Mouse (Mus musculus) layer of hippocampus, adult 8-10 months (tissue): ENCODE data around the gene P4ha3. TPM values are rescaled to one million over a fixed set of nuclear protein-coding genes. Genes with fewer than 3 reads are reported as not detected.
"Not testable (repeated sequence)": the region's sequence is repeated elsewhere in the genome, so short reads cannot be mapped to it uniquely, and the experiment has no call there.

ENCODE experiments used
- DNase-seq, 2 experiments: peaks; one replicate each; pipeline ENCODE4 v3.0.0; 2022; ENCODE audit warnings: low spot score in 2 of 2
- total RNA-seq, 4 experiments: library from RNA; stranded (reverse); gene quantifications; 2 replicates each; pipeline ENCODE4 v1.2.4; 2022

P4ha3 gene
- 10 to 100 TPM in 2 of 4 experiments, 1 to 10 TPM in 2; 4.7 to 16.0 (median 9.0) TPM for total RNA-seq

- no peak for DNase-seq
Observed at GRCm38 (mm10) chr7:100285383-100285782, at the start of gene P4ha3. P4ha3 (plus strand) TSS chr7:100285520.

- DNase-seq: no peak
Observed at GRCm38 (mm10) chr7:100238271-100238670, 47.0 kb upstream of the P4ha3 start.

- peak in 1 of 2 experiments; percentile 36 for DNase-seq
Observed at GRCm38 (mm10) chr7:100240601-100241000, 44.7 kb upstream of the P4ha3 start.

GRCm38 (mm10) chr7:100243007-100243406 lies 42.3 kb upstream of the P4ha3 start:
- no peak for DNase-seq

GRCm38 (mm10) chr7:100244225-100244624 lies 41.1 kb upstream of the P4ha3 start:
- DNase-seq: no peak

- no peak for DNase-seq
Observed at GRCm38 (mm10) chr7:100245176-100245575, 40.1 kb upstream of the P4ha3 start.

- no peak for DNase-seq
Observed at GRCm38 (mm10) chr7:100250667-100251066, 34.7 kb upstream of the P4ha3 start.

- no peak for DNase-seq
Observed at GRCm38 (mm10) chr7:100262350-100262749, 23.0 kb upstream of the P4ha3 start.

GRCm38 (mm10) chr7:100264934-100265333 lies 20.4 kb upstream of the P4ha3 start:
- not testable (repeated sequence) for DNase-seq

GRCm38 (mm10) chr7:100272369-100272768 lies 13.0 kb upstream of the P4ha3 start:
- no peak for DNase-seq

- DNase-seq: no peak
Observed at GRCm38 (mm10) chr7:100274507-100274906, 10.8 kb upstream of the P4ha3 start.

GRCm38 (mm10) chr7:100276397-100276796 lies 8.9 kb upstream of the P4ha3 start:
- no peak for DNase-seq

- DNase-seq: peak in 1 of 2 experiments; percentile 46
Observed at GRCm38 (mm10) chr7:100279803-100280202, 5.5 kb upstream of the P4ha3 start.

- DNase-seq: no peak
Observed at GRCm38 (mm10) chr7:100281596-100281995, 3.7 kb upstream of the P4ha3 start.

GRCm38 (mm10) chr7:100283298-100283697 lies 2.0 kb upstream of the P4ha3 start:
- no peak for DNase-seq

GRCm38 (mm10) chr7:100287748-100288578 lies 2.6 kb downstream of the P4ha3 start:
- no peak for DNase-seq

GRCm38 (mm10) chr7:100288622-100289021 lies 3.3 kb downstream of the P4ha3 start:
- DNase-seq: no peak

GRCm38 (mm10) chr7:100293546-100293945 lies 8.2 kb downstream of the P4ha3 start:
- no peak for DNase-seq

- DNase-seq: peak; percentile 28 to 43
Observed at GRCm38 (mm10) chr7:100295745-100296144, 10.4 kb downstream of the P4ha3 start.

- no peak for DNase-seq
Observed at GRCm38 (mm10) chr7:100296699-100297098, 11.4 kb downstream of the P4ha3 start.

- no peak for DNase-seq
Observed at GRCm38 (mm10) chr7:100298861-100299510, 13.7 kb downstream of the P4ha3 start.

GRCm38 (mm10) chr7:100301390-100301789 lies 16.1 kb downstream of the P4ha3 start:
- DNase-seq: no peak

GRCm38 (mm10) chr7:100302316-100302715 lies 17.0 kb downstream of the P4ha3 start:
- peak; percentile 65 to 71 for DNase-seq
